Mouse (Mus musculus): Measurements from ENCODE around the gene Sh3bp5l. TPM values are rescaled to one million over a fixed set of nuclear protein-coding genes. Genes with fewer than 3 reads are reported as not detected.

Gene Sh3bp5l
- total RNA-seq (2023): 10 to 100 TPM; 18.2 to 26.0 TPM

DNA sequence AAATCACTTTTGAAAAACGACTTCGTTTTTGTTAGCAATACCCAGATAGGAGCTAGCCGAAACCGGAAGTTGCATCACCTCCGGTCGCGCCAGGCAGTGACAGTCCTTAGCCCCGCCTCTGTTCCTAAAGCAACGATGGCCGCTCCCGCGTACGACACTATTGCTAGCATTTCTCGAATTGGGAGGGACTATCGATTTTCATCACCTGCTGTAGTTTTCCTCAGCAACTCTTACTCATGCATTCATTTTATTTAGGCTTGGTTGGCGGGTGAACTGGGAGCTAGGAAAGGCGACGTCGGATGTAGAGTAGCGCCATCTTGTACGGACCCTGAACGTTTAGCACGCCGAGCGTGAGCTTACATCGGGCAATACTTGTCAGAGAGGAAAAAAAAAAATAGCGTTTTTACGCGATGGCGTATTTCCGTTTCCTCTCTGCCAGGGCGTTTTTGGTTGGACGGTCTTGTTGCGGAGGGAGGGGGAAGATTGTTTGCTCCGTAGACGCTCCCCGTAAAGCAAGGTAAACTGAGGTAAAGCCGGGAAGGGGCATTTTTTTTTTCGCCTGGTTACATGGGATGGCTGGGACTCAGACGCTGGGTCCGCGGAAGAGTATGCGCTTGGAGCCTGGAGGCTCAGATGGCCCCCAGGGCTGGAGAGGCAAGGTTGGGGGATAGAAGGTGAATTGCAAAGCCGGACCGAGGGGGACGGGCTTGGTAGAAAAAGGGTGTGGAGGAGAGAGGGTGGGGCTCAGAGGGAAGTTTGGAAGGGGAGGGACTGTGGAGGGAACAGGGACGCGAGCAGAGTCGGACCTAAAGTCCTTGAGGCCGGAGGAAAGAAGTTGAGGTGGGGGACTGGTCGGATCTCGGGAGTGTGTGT is at the start of gene Sh3bp5l, which contains the start of gene Zfp672:
Gene Sh3bp5l (plus strand): TSS at position 449 of the 873 bp plus-strand sequence.
Gene Zfp672 (minus strand): TSS at position 64 of the 873 bp plus-strand sequence.

GRCm38 (mm10) chr11:58306860-58307308 is 23.6 kb upstream of the Sh3bp5l start, which contains the start of gene Zfp692:
TSS of gene Zfp692 (plus strand) at chr11:58307069.

DNA sequence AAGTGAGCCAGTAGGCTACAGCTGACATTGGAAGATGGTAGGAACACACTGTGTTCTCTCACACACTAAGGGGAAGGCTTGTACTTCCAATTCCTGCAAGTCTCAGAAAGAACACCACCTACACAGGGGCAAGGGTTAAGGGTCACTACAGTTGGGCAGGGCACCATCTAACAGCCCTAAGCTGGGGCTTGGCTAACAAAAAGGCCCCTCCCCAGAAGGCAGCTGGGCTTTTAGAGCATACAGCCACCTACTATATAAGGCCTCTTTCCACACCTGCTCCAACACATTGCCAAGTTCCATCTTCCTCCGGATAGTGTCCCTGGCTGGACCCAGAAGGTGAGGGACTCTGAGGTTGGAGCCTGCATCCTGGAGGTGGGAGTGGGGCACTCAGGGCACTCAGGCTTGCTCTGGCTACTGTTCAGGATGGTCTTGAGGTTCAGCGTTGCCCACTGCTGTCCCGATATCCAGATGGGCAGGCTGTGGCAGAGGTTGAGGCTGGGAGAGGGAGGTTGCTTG is 48.3 kb downstream of the Sh3bp5l start, which contains the start of gene Lypd8:
Gene Lypd8 (plus strand): TSS at position 281 of the 516 bp plus-strand sequence.

Other genes starting within 250 kb of the Sh3bp5l start
- gene Gm12248, start 237.6 kb upstream of the Sh3bp5l start, total RNA-seq (2023): not detected
- 10 to 100 TPM; 57.2 to 59.1 TPM for gene Cnot8, start 226.6 kb upstream of the Sh3bp5l start, total RNA-seq (2023)
- 10 to 100 TPM in 1 of 2 experiments, 1 to 10 TPM in 1; 9.2 to 11.2 TPM for gene Gemin5, start 162.2 kb upstream of the Sh3bp5l start, total RNA-seq (2023)
- 10 to 100 TPM; 22.9 to 24.6 TPM for gene Mrpl22, start 159.1 kb upstream of the Sh3bp5l start, total RNA-seq (2023)
- 10 to 100 TPM; 20.8 to 21.2 TPM for gene Igtp, start 131.2 kb upstream of the Sh3bp5l start, total RNA-seq (2023)
- 10 to 100 TPM; 17.7 to 23.9 TPM for gene Irgm2, start 131.1 kb upstream of the Sh3bp5l start, total RNA-seq (2023)
- gene 4930438A08Rik, start 55.9 kb upstream of the Sh3bp5l start, total RNA-seq (2023): not detected
- gene Zfp692, start 23.7 kb upstream of the Sh3bp5l start, total RNA-seq (2023): 10 to 100 TPM; 15.4 to 16.2 TPM
- 10 to 100 TPM; 16.7 to 17.2 TPM for gene Zfp672, start 385 bp upstream of the Sh3bp5l start, total RNA-seq (2023)
- gene Lypd8, start 48.3 kb downstream of the Sh3bp5l start, total RNA-seq (2023): not detected
- gene 1810065E05Rik, start 90.4 kb downstream of the Sh3bp5l start, total RNA-seq (2023): not detected
- gene Gm12253, start 101.8 kb downstream of the Sh3bp5l start, total RNA-seq (2023): not detected
- not detected for gene Lypd9, start 122.2 kb downstream of the Sh3bp5l start, total RNA-seq (2023)
- gene Olfr30, start 131.5 kb downstream of the Sh3bp5l start, total RNA-seq (2023): not detected
- not detected for gene Olfr332, start 161.8 kb downstream of the Sh3bp5l start, total RNA-seq (2023)
- gene Olfr331, start 171.8 kb downstream of the Sh3bp5l start, total RNA-seq (2023): not detected
- not detected for gene Olfr330, start 204.1 kb downstream of the Sh3bp5l start, total RNA-seq (2023)
- not detected for gene Olfr329-ps, start 215.7 kb downstream of the Sh3bp5l start, total RNA-seq (2023)
- gene Olfr328, start 224.9 kb downstream of the Sh3bp5l start, total RNA-seq (2023): under 1 TPM in 1 of 2 experiments, not detected in 1; 0.39 TPM
- gene Olfr224, start 239.8 kb downstream of the Sh3bp5l start, total RNA-seq (2023): not detected
- not detected for gene Olfr325, start 247.0 kb downstream of the Sh3bp5l start, total RNA-seq (2023)